Mouse (Mus musculus) neural tube, embryonic 14.5 days (tissue): ENCODE results near the gene Cmtm2a. TPM values are rescaled to one million over a fixed set of nuclear protein-coding genes. Genes with fewer than 3 reads are reported as not detected.
"Not testable (repeated sequence)": the region's sequence is repeated elsewhere in the genome, so short reads cannot be mapped to it uniquely, and the experiment has no call there.

Source experiments
- ATAC-seq: fragments of 200-750 bp; cut with Nextera tagmentation; 2 replicates; pipeline ENCODE4 v1.8.0; 2017; ENCODE audit warnings: low read depth, mild to moderate bottlenecking, moderate TSS enrichment, moderate library complexity
- H3K27ac ChIP-seq: fragments of 300-500 bp; sonication (generic); 2 replicates; pipeline ENCODE4 v1.5.1; 2014; ENCODE audit warnings: low read depth, mild to moderate bottlenecking, control low read depth, low read length, moderate library complexity, mixed read lengths
- H3K27me3 ChIP-seq: fragments of 300-500 bp; sonication (generic); 2 replicates; pipeline ENCODE4 v1.6.1; 2014; ENCODE audit warnings: low read length; ENCODE audit not compliant: control insufficient read depth, insufficient read depth
- H3K36me3 ChIP-seq: fragments of 300-500 bp; sonication (generic); 2 replicates; pipeline ENCODE4 v1.6.1; 2014; ENCODE audit warnings: low read length, mixed read lengths; ENCODE audit not compliant: control insufficient read depth, insufficient read depth
- H3K4me1 ChIP-seq: fragments of 300-500 bp; sonication (generic); 2 replicates; pipeline ENCODE4 v1.6.1; 2014; ENCODE audit warnings: low read length; ENCODE audit not compliant: control insufficient read depth, insufficient read depth
- H3K4me2 ChIP-seq: fragments of 300-500 bp; sonication (generic); 2 replicates; pipeline ENCODE4 v1.6.1; 2014; ENCODE audit warnings: mild to moderate bottlenecking, low read depth, low read length, control low read depth
- H3K4me3 ChIP-seq: fragments of 300-500 bp; sonication (generic); 2 replicates; pipeline ENCODE4 v1.5.1; 2014; ENCODE audit warnings: low read depth, low read length, control low read depth, mixed read lengths
- H3K9ac ChIP-seq: fragments of 300-500 bp; sonication (generic); replicated peaks from 2 replicates; pipeline ENCODE4 v1.6.1; 2014; ENCODE audit warnings: low read depth, mild to moderate bottlenecking, control low read depth, low read length, mixed read lengths
- H3K9me3 ChIP-seq: fragments of 300-500 bp; sonication (generic); 2 replicates; pipeline ENCODE4 v1.6.1; 2016; ENCODE audit warnings: low read length; ENCODE audit not compliant: control insufficient read depth
- WGBS: fragments of 180-500 bp; shearing (Covaris S2); extraction: QIAGEN DNeasy Blood & Tissue Kit; methylation state at CpG from one replicate; pipeline ENCODE4 v1.1.7; 2014; 5-methylcytosine and 5-hydroxymethylcytosine counted together
- polyA plus RNA-seq: library from polyadenylated mRNA; unstranded; fragments of >200 nt; fragmentation: Nextera tagmentation; extraction: Ambion mirVana; gene quantifications from 2 replicates; pipeline ENCODE4 v1.2.1, GENCODE M21; 2014

The Cmtm2a gene
- polyA plus RNA-seq, 1 experiment from 2014 or later: not detected

GRCm38 (mm10) chr8:104334196-104334595 lies 41.2 kb upstream of the Cmtm2a start:
- no peak for ATAC-seq
- H3K36me3 ChIP-seq: no peaks in the 10 kb centered on the region
- WGBS: 68% methylated on average over 1 of the region's 1 CpGs
- no peak overlapping the region for H3K4me3 ChIP-seq
- H3K9ac ChIP-seq: no peak overlapping the region
- no peak overlapping the region for H3K4me2 ChIP-seq
- H3K27me3 ChIP-seq: no peaks in the 10 kb centered on the region
- no peaks in the 10 kb centered on the region for H3K9me3 ChIP-seq
- H3K4me1 ChIP-seq: no peaks in the 10 kb centered on the region
- H3K27ac ChIP-seq: no peak overlapping the region

GRCm38 (mm10) chr8:104333786-104334185 lies 40.8 kb upstream of the Cmtm2a start:
- no peak for ATAC-seq
- H3K27ac ChIP-seq: no peak overlapping the region
- no peaks in the 10 kb centered on the region for H3K36me3 ChIP-seq
- H3K9ac ChIP-seq: no peak overlapping the region
- H3K4me2 ChIP-seq: no peak overlapping the region
- H3K27me3 ChIP-seq: no peaks in the 10 kb centered on the region
- no peaks in the 10 kb centered on the region for H3K4me1 ChIP-seq
- H3K4me3 ChIP-seq: no peak overlapping the region
- no peaks in the 10 kb centered on the region for H3K9me3 ChIP-seq
- 78% methylated on average over 5 of the region's 5 CpGs for WGBS

DNA sequence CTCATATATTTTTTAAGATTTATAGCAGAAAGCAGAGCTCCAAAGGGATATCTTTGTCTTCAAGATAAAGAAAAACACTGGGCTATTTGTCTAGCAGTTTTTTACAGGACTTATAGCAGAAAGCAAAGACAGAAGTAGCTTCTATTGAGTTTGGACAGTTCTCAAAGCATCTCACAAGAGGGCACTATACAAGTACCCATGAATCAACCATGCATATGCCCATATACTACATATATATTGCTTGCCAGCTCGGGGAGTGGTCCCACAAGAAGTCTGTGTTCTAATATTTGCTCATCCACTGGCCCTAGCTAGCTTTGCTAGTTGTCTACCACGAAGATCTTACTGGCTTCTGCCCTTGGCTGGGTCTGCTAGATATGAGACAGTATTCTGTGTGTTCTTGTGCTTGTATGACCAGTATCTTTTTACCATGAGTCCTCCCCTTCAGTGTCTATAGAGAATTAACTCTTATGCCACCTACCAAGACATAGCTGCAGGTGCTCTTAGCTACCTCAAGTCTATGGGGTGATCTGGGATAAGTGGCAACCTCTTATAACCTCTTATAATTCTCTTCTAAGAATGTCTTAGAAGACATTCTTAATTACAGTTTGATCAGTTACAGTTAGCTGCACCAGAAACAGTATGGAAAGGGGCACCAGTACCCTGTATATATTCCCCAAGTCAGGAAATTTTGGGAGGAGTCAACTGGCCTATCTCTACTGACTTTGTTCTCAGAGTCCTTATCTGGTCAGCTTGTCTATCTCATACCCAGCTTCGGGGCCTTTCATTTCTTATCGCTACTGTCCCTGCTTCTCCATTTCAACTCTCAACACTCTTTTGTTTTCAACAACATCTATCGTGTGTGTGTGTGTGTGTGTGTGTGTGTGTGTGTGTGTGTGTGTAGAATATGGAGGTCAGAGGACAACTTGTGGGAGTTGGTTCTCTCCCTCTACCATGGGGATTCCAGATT lies 40.0 kb upstream of the Cmtm2a start:
- ATAC-seq: no peak
- Histone ChIP-seq H3K4me2 (no peak overlapping the region), H3K4me1 (no peaks in the 10 kb centered on the region), H3K27ac (no peak overlapping the region), H3K4me3 (no peak overlapping the region), H3K36me3 (no peaks in the 10 kb centered on the region), H3K9me3 (no peaks in the 10 kb centered on the region), H3K9ac (no peak overlapping the region), H3K27me3 (no peaks in the 10 kb centered on the region)
- WGBS: 79% methylated on average over 5 of the region's 5 CpGs

- ATAC-seq, H3K27me3 ChIP-seq, H3K4me1 ChIP-seq, H3K27ac ChIP-seq, H3K36me3 ChIP-seq, H3K9ac ChIP-seq, H3K4me3 ChIP-seq, H3K4me2 ChIP-seq, H3K9me3 ChIP-seq: not testable (repeated sequence)
- WGBS: 88% methylated on average over 12 of the region's 12 CpGs
Measured at GRCm38 (mm10) chr8:104321930-104322329, 28.9 kb upstream of the Cmtm2a start, which contains the start of gene Cmtm2b. Gene Cmtm2b, plus strand, starts transcription at chr8:104322230.

- H3K36me3 ChIP-seq, ATAC-seq, H3K27me3 ChIP-seq, H3K4me1 ChIP-seq, H3K4me3 ChIP-seq, H3K9me3 ChIP-seq, H3K4me2 ChIP-seq, H3K27ac ChIP-seq, H3K9ac ChIP-seq: not testable (repeated sequence)
- 87% methylated on average over 9 of the region's 11 CpGs for WGBS
Measured at GRCm38 (mm10) chr8:104321267-104321666, 28.3 kb upstream of the Cmtm2a start, which contains the start of gene Gm11020. Gene Gm11020, plus strand, starts transcription at chr8:104321567.

DNA sequence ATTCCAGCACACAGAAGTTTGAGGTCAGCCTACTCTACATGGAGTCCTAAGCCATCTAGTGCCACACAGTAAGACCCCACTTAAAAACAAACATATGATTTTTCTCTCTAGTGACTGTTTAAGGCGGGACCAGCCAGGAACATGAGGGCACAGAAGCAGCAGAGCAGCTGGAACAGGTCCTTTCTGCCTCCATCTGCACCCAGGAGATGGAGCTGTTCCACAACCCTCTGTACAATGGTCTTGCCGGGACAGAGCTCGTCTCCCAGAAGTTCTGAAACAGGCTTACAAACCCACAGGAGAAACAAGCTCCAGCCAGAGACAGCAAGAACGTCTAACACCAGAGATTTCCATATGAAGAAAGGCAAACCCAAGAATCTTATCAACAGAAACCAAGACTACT lies 20.3 kb upstream of the Cmtm2a start:
- WGBS: 72% methylated on average over 4 of the region's 4 CpGs
- H3K27ac ChIP-seq: no peak overlapping the region
- no peak overlapping the region for H3K9ac ChIP-seq
- no peaks in the 10 kb centered on the region for H3K27me3 ChIP-seq
- no peak overlapping the region for H3K4me3 ChIP-seq
- H3K4me1 ChIP-seq: no peaks in the 10 kb centered on the region
- no peaks in the 10 kb centered on the region for H3K36me3 ChIP-seq
- ATAC-seq: no peak
- no peak overlapping the region for H3K4me2 ChIP-seq
- H3K9me3 ChIP-seq: no peaks in the 10 kb centered on the region

- not testable (repeated sequence) for H3K9ac ChIP-seq, H3K27ac ChIP-seq, ATAC-seq, H3K36me3 ChIP-seq, H3K4me2 ChIP-seq, H3K9me3 ChIP-seq, H3K27me3 ChIP-seq, H3K4me3 ChIP-seq, H3K4me1 ChIP-seq
- 88% methylated on average over 3 of the region's 3 CpGs for WGBS
Measured at GRCm38 (mm10) chr8:104312023-104312422, 19.0 kb upstream of the Cmtm2a start.

- H3K4me2 ChIP-seq, H3K27me3 ChIP-seq, H3K9ac ChIP-seq, H3K36me3 ChIP-seq, H3K4me1 ChIP-seq, H3K9me3 ChIP-seq, H3K4me3 ChIP-seq, ATAC-seq, H3K27ac ChIP-seq: not testable (repeated sequence)
- 92% methylated on average over 36 of the region's 36 CpGs for WGBS
Measured at GRCm38 (mm10) chr8:104309441-104310155, 16.6 kb upstream of the Cmtm2a start, which contains the start of the genes Gm45711 and Cmtm1. Gene Gm45711, minus strand, starts transcription at chr8:104310081. Gene Cmtm1, minus strand, starts transcription at chr8:104310145.

- not testable (repeated sequence) for H3K27me3 ChIP-seq, H3K9ac ChIP-seq, H3K9me3 ChIP-seq, H3K4me2 ChIP-seq, H3K4me1 ChIP-seq, ATAC-seq, H3K36me3 ChIP-seq, H3K27ac ChIP-seq, H3K4me3 ChIP-seq
- 40% methylated on average over 6 of the region's 6 CpGs for WGBS
Measured at GRCm38 (mm10) chr8:104308341-104308740, 15.4 kb upstream of the Cmtm2a start.
